Mouse (Mus musculus) hindbrain, embryonic 11.5 days (tissue): Measurements from ENCODE around the gene Mapk9. TPM values are rescaled to one million over a fixed set of nuclear protein-coding genes. Genes with fewer than 3 reads are reported as not detected.
A peak's percentile ranks its signal among the peaks of the same experiment; 100 is the strongest.

ENCODE experiments used
- ATAC-seq: fragments of 200-750 bp; cut with Nextera tagmentation; 2 replicates; pipeline ENCODE4 v1.8.0; 2017; ENCODE audit warnings: mild to moderate bottlenecking, moderate TSS enrichment, moderate library complexity; ENCODE audit not compliant: low FRiP score
- DNase-seq: peaks from one replicate; pipeline ENCODE4 v3.0.0-alpha.2; 2015; ENCODE audit warnings: low spot score
- H3K27ac ChIP-seq: fragments of 300-500 bp; sonication (generic); 2 replicates; pipeline ENCODE4 v1.5.1; 2014; ENCODE audit warnings: mild to moderate bottlenecking, low read depth, low read length
- H3K27me3 ChIP-seq: fragments of 300-500 bp; sonication (generic); 2 replicates; pipeline ENCODE4 v1.6.1; 2014; ENCODE audit warnings: mild to moderate bottlenecking, low read length, moderate library complexity, mixed read lengths; ENCODE audit not compliant: control insufficient read depth, insufficient read depth
- H3K36me3 ChIP-seq: fragments of 300-500 bp; sonication (generic); 2 replicates; pipeline ENCODE4 v1.6.1; 2014; ENCODE audit warnings: mild to moderate bottlenecking, low read length, moderate library complexity, mixed read lengths; ENCODE audit not compliant: control insufficient read depth, insufficient read depth
- H3K4me1 ChIP-seq: fragments of 300-500 bp; sonication (generic); replicated peaks from 2 replicates; pipeline ENCODE4 v1.6.1; 2014; ENCODE audit warnings: low read length, mixed read lengths; ENCODE audit not compliant: control insufficient read depth, insufficient read depth
- H3K4me2 ChIP-seq: fragments of 300-500 bp; sonication (generic); replicated peaks from 2 replicates; pipeline ENCODE4 v1.6.1; 2014; ENCODE audit warnings: mild to moderate bottlenecking, low read depth, low read length
- H3K4me3 ChIP-seq: fragments of 300-500 bp; sonication (generic); 2 replicates; pipeline ENCODE4 v1.5.1; 2014; ENCODE audit warnings: low read depth, low read length
- H3K9ac ChIP-seq: fragments of 300-500 bp; sonication (generic); 2 replicates; pipeline ENCODE4 v1.6.1; 2014; ENCODE audit warnings: low read depth, low read length
- H3K9me3 ChIP-seq: fragments of 300-500 bp; sonication (generic); 2 replicates; pipeline ENCODE4 v1.6.1; 2016; ENCODE audit warnings: low read length; ENCODE audit not compliant: control insufficient read depth
- WGBS: fragments of 180-500 bp; shearing (Covaris S2); extraction: QIAGEN DNeasy Blood & Tissue Kit; methylation state at CpG from one replicate; pipeline ENCODE4 v1.1.7; 2014; 5-methylcytosine and 5-hydroxymethylcytosine counted together
- polyA plus RNA-seq: library from polyadenylated mRNA; unstranded; fragments of >200 nt; fragmentation: Nextera tagmentation; extraction: Ambion mirVana; gene quantifications from 2 replicates; pipeline ENCODE4 v1.2.1, GENCODE M21; 2014

Gene Mapk9
- polyA plus RNA-seq, 1 experiment from 2014 or later, result 52.9 TPM

- H3K9me3 ChIP-seq, result no peaks in the 10 kb centered on the region
- no peak overlapping the region for H3K27ac ChIP-seq
- no peaks in the 10 kb centered on the region for H3K27me3 ChIP-seq
- H3K4me2 ChIP-seq, result no peak overlapping the region
- H3K4me1 ChIP-seq, result no peaks in the 10 kb centered on the region
- DNase-seq (no peak), ATAC-seq (no peak)
- H3K4me3 ChIP-seq, result no peak overlapping the region
- H3K9ac ChIP-seq, result no peak overlapping the region
- no peaks in the 10 kb centered on the region for H3K36me3 ChIP-seq
- WGBS, result 83% methylated on average over 11 of the region's 11 CpGs
Observed at GRCm38 (mm10) chr11:49893806-49894205, 47.3 kb downstream of the Mapk9 start.

GRCm38 (mm10) chr11:49895966-49896590 lies 49.5 kb downstream of the Mapk9 start:
- DNase-seq (no peak), ATAC-seq (no peak)
- H3K27ac ChIP-seq, result no peak overlapping the region
- H3K4me3 ChIP-seq, result no peak overlapping the region
- no peaks in the 10 kb centered on the region for H3K9me3 ChIP-seq
- 57% methylated on average over 6 of the region's 6 CpGs for WGBS
- H3K36me3 ChIP-seq, result no peaks in the 10 kb centered on the region
- H3K27me3 ChIP-seq, result peaks cover 4% of the 10 kb centered on the region; the same call in 1 of the 2 replicates
- no peak overlapping the region for H3K9ac ChIP-seq
- H3K4me1 ChIP-seq, result peaks cover under 1% of the 10 kb centered on the region
- H3K4me2 ChIP-seq, result no peak overlapping the region

GRCm38 (mm10) chr11:49900043-49900442 lies 53.5 kb downstream of the Mapk9 start:
- H3K9ac ChIP-seq, result no peak overlapping the region
- no peaks in the 10 kb centered on the region for H3K9me3 ChIP-seq
- no peak overlapping the region for H3K4me3 ChIP-seq
- DNase-seq, result no peak
- no peak overlapping the region for H3K4me2 ChIP-seq
- peaks cover 5% of the 10 kb centered on the region for H3K4me1 ChIP-seq
- WGBS, result 80% methylated on average over 6 of the region's 6 CpGs
- no peak overlapping the region for H3K27ac ChIP-seq
- H3K36me3 ChIP-seq, result no peaks in the 10 kb centered on the region
- H3K27me3 ChIP-seq, result peaks cover 18% of the 10 kb centered on the region
- no peak for ATAC-seq

GRCm38 (mm10) chr11:49900962-49901658 lies 54.6 kb downstream of the Mapk9 start:
- Histone ChIP-seq H3K4me1 (peaks cover 5% of the 10 kb centered on the region), H3K9ac (peak overlapping the region; percentile 58; the same call in 1 of the 2 replicates), H3K9me3 (no peaks in the 10 kb centered on the region), H3K4me3 (peak overlapping the region; percentile 54), H3K36me3 (no peaks in the 10 kb centered on the region), H3K27ac (no peak overlapping the region), H3K4me2 (peak overlapping the region; percentile 100), H3K27me3 (peaks cover 18% of the 10 kb centered on the region)
- 24% methylated on average over 15 of the region's 15 CpGs for WGBS
- ATAC-seq (peak; percentile 55), DNase-seq (no peak)

- H3K9me3 ChIP-seq, result no peaks in the 10 kb centered on the region
- DNase-seq (peak; percentile 88), ATAC-seq (peak; percentile 88)
- peaks cover 18% of the 10 kb centered on the region for H3K27me3 ChIP-seq
- peak within 1 kb of the TSS; percentile 100 for H3K4me2 ChIP-seq
- H3K9ac ChIP-seq, result peak within 1 kb of the TSS; percentile 58
- 4% methylated on average over 77 of the region's 99 CpGs for WGBS
- H3K4me3 ChIP-seq, result peak within 1 kb of the TSS; percentile 54
- H3K36me3 ChIP-seq, result no peaks in the 10 kb centered on the region
- peaks cover 5% of the 10 kb centered on the region for H3K4me1 ChIP-seq
- no peak within 1 kb of the TSS for H3K27ac ChIP-seq
Observed at GRCm38 (mm10) chr11:49901659-49902458, 55.3 kb downstream of the Mapk9 start, which contains the start of gene Rasgef1c. TSS of gene Rasgef1c (plus strand) at chr11:49901835.

- no peak overlapping the region for H3K4me3 ChIP-seq
- DNase-seq, result peak; percentile 80
- no peaks in the 10 kb centered on the region for H3K36me3 ChIP-seq
- H3K9me3 ChIP-seq, result no peaks in the 10 kb centered on the region
- no peak overlapping the region for H3K9ac ChIP-seq
- 13% methylated on average over 7 of the region's 7 CpGs for whole genome bisulfite sequencing
- H3K4me2 ChIP-seq, result no peak overlapping the region
- peaks cover 18% of the 10 kb centered on the region for H3K27me3 ChIP-seq
- no peak for ATAC-seq
- no peak overlapping the region for H3K27ac ChIP-seq
- H3K4me1 ChIP-seq, result peaks cover 5% of the 10 kb centered on the region
Observed at GRCm38 (mm10) chr11:49903333-49903732, 56.8 kb downstream of the Mapk9 start.

GRCm38 (mm10) chr11:49918521-49919180 lies 72.1 kb downstream of the Mapk9 start:
- Histone ChIP-seq H3K27ac (no peak overlapping the region), H3K4me3 (no peak overlapping the region), H3K9me3 (no peaks in the 10 kb centered on the region), H3K4me1 (no peaks in the 10 kb centered on the region), H3K36me3 (no peaks in the 10 kb centered on the region), H3K4me2 (no peak overlapping the region), H3K9ac (no peak overlapping the region), H3K27me3 (no peaks in the 10 kb centered on the region)
- DNase-seq (no peak), ATAC-seq (0 out of 2 replicates have a peak, but pooled peaks have one; percentile 22)
- 62% methylated on average over 15 of the region's 15 CpGs for WGBS

- Histone ChIP-seq H3K9me3 (no peaks in the 10 kb centered on the region), H3K36me3 (no peaks in the 10 kb centered on the region), H3K27me3 (no peaks in the 10 kb centered on the region), H3K9ac (no peak overlapping the region), H3K27ac (no peak overlapping the region), H3K4me1 (no peaks in the 10 kb centered on the region), H3K4me3 (no peak overlapping the region), H3K4me2 (no peak overlapping the region)
- no peak for ATAC-seq
- DNase-seq, result no peak
- 88% methylated on average over 6 of the region's 6 CpGs for WGBS
Observed at GRCm38 (mm10) chr11:49919304-49919703, 72.8 kb downstream of the Mapk9 start.
